Mouse (Mus musculus) adrenal gland (tissue): ENCODE results near the gene Tmem63a.
"Not testable (repeated sequence)": the region's sequence is repeated elsewhere in the genome, so short reads cannot be mapped to it uniquely, and the experiment has no call there.

Source experiments
- intact Hi-C: fragments of 180-260 bp; cut with DNase I; formaldehyde crosslinking; loops from one replicate; pipeline ENCODE4 v1.15.1; 2025

Tmem63a gene

DNA sequence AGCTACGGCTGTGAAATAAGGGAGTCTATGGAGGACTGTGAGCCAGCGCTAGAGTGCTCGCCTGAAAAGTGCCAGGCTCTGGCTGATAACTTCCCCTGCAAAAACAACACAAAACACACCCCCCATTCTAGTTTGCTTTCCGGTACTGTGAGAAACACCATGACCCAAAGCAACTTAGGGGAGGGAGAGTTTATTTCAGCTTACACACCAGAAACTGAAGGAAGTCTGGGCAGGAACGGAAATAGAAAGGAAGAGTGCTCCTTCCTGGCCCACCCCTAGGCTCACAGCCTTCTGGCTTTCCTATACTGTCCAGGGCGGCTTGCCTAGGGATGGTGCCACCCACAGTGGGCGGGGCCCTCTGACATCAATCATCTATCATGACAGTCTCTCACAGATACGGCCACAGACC lies 14.8 kb downstream of the Tmem63a start:
- intact Hi-C loops = no loop called here

DNA sequence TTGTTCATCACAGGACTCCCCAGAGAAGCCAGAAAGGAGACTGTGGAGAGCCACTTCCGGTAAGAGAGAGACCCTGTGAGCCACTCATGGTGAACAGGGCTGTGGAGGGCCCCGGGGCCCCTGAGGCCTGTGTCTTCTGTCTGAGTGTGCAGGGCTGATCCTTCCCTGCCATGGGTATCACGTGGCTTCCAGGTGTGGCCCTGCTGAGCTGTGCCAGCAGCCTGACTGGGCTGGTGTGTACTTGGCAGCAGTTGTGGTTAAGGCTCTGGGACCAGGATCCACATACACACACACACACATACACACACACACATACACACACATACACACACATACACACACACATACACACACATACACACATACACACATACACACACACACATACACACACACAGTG lies 15.8 kb downstream of the Tmem63a start:
- intact Hi-C loops = no loop called here

DNA sequence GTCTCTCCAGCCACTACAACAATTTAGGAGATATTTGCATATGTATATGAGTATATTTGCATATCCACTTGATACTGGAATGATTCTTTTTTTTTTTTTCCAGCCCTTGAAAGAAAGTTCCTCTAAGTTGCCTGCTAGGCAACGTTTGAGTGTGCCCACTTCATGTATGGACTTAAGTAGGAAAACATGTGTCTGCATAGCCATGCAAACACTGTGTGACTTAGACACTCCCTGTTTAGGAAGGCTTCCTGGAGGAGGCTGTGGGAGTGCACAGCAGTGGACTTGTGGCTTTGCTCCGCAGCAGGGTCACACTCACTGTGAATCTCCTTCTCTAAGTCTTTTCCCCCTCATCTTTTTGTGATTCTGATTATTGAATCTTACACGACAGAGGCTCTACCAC lies 16.7 kb downstream of the Tmem63a start:
- intact Hi-C loops = no loop called here

DNA sequence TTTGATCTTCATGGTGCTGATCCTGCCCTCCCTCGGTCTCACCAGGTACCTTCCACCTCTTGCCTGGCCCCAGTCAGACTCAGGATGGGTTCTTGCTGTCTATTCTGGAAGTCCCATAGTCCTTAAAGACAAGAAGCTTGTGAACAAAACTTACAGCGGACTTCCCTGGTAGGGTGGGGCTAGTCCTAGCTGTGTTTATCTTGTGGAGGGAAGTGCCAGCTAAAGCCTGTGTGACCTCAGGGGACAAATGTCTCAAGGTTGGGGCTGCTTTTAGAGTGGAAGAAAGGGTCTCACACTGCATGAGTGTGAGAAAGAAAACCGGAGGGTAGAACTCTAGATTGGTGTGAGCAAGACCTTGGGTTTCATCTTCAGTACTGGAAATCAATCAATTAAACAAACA lies 23.6 kb downstream of the Tmem63a start:
- intact Hi-C loops = no loop called here

DNA sequence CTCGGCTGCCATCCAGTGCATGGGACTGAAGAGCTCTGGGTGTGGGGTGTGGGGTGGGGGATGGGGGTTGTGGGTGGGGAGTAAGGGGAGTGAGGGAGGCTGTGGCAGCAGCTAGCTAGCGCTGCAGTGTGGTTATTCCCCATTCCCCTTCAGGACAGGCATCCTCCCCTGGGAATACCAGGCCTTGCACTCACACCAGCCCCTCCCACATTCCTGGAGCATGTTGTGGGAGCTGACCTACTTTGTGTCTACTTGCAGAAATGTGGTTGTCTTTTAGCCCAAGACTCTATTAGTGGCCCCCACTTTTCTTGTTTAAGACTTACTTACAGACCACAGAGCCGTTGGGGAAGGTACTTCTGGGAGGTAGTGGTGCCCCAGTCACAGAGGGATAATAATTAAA lies 24.4 kb downstream of the Tmem63a start:
- intact Hi-C loops = no loop called here

DNA sequence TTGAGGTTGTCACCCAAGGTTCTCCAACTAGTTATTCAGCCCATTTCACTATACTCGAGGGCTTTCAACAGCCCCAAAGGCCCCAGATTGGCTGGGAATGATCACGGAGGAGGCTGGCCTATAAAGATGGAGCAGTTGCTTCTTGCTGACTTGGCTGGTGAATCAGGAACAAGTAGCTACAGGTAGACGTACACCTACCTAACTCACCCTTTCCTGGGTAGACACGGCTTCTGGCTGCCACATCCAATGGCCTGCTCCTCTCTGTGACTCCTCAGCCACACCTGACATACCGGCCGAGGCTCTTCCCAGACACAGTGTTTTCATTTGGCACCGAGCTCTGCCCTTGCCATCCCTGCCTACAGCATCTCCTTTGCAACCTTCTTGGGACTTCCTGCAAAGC lies 25.1 kb downstream of the Tmem63a start:
- intact Hi-C loops = no loop called here

DNA sequence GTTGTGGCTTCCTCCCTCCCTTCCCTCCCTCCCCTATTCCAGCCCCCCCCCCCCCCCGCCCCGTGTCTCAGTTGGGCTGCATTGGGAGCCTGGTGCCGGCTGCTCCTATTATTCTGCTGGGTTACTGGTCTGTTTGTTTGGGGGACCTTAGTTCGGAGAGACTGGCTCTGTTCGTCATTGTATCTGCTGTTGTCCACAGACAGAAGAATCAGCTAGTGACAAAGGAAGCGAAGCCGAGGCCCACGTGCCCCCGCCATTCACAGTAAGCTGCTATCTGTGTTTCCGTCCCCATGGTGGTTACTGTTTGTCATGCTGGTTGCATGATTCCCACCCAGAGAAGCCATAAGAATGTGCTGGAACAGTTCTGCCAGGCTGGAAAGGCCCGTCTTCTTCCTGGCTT lies 30.8 kb downstream of the Tmem63a start:
- intact Hi-C loops = loop anchor here (2.0 kb wide), 1 partner anchor 70 kb away; no protein-coding TSS in a partner anchor

DNA sequence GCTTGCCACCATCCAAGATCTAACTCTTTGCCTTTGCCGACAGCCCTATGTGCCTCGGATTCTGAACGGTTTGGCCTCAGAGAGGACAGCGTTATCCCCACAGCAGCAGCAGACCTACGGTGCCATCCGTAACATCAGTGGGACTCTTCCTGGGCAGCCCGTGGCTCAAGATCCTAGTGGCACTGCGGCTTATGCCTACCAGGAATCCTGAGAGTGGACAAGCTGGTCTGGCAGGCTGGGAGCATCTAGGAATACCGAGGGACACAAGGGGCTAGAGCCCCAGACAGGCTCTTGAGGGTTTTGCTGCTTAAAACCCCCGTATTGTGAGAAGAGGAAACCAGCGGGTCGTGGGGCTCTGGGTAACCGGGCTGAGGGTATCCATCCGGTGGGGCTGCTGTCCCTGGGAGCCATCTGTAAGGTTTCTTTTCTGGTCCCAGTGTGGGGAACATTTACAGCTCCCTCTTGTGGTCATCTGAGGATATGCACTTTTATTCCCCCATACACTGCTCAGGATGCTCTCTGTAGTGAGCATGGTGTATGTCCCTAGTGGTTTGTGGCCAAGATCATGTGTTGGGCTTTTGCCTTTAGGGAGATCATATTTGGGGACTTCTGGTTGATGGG lies 32.1 kb downstream of the Tmem63a start:
- intact Hi-C loops = no loop called here

DNA sequence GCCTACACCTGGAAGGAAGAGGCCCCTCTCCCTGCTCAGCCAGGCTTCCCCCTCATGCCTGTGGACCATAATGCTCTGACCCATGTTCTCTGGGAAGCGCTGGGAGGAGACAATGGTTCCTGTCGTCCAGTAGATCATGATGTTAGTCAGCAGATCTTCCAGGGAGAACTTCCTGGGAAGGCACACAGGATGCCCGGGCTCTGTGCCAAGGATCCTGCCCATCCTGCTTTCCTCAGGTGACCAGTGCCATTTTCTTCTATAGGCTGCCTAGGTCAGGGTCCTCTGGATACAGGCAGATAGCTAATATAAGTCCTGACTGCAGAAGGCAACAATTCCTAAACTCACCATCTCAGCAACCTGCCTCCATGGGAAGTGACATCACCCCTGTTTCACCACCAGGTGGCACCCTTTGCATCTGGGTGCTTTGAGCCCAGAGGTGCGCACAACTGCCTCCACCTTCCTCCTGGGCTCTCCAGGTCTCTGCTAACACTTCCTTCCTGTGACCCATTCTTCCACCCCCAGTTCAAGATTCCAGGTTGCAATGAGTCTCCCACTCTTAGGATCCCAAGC lies 34.1 kb downstream of the Tmem63a start:
- intact Hi-C loops = no loop called here

DNA sequence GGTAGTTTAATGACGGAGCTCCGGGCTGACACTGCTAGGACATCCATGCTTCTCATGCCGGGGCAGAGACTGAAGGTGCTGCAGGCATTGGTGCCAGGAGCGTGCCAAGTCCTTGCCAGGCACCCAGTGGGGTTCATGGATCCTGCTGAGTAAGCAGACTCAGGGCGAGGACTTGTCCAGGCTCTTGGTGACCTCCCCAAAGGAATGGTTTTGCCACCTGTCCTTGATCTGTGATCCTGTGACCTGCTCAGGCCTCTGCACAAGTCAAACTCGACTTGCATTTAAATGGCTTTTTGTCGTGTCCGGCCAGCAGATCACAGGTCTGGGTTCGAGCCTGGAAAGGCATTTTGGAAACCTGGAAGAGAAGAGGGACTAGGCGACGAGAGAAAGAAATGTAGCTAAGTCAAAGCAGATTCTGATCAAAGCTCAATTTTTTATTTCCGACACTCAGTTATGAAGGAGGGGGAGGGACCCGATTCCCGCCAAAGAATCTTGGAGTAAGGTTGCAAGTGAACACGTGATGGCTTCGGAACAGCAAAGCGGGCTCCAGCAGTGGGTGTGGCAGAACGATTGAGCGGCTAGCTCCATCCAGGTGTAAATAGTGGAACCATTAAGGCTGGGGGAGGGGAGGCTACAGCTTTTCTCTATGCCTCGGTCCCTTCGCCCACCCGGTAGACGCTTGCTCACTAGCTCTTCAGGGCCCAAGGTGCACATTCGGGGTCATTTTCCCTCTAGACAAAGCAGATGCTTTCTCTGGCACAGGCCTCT lies 37.5 kb downstream of the Tmem63a start:
- intact Hi-C loops = no loop called here

DNA sequence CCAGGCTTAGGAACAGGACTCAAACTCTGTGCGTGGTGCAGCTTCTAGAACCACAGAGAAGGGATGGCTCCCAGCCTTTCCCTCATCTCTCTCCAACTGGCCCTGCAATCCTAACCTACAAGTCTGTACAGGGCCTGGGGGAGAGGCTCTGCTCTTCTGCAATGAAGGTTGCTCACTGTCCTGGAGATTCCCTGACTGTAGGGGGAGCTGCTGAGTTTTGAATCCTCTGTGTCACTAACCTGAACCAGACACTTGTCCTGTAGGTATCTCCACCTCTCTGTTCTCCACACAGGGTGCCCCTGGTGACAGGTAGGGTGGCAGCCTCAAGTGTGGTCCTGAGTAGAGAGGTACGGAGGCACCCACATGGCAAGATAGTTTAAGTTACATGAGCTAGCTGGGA lies 38.3 kb downstream of the Tmem63a start:
- intact Hi-C loops = no loop called here

DNA sequence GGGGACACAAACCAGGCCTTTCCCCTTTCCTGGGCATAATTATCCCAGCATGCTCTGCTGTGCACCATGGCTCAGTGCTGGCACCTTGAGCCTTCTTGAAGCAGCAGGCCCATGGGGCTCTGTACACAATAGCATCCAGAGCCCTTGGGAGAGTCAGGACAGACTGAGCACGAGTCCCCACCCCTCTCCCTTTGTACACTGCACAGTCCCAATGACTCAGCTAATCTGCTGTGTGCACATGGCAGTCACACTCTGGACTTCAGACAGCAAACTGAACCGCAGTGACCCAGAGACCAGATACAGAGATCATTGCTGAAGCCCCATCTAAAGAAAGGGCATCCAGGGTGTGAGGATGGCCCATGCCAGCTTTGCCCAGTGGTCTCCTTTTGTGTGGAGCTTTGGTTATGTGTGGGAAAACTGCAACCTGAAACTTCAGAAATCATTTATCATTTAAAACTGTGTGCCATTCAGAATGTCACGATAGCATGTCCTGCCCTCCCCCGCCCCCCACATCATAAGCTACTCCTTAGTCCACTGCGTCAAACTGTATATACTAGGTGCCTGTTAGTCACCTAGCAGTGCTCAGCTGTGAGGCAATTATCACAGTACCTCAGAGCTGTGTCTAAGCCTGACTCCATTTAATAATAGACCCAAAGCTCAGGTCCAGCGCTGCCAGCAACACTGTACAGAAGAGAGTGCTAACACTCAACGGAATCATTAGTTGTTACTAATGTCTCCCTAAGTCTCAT lies 39.3 kb downstream of the Tmem63a start:
- intact Hi-C loops = not testable (repeated sequence)

DNA sequence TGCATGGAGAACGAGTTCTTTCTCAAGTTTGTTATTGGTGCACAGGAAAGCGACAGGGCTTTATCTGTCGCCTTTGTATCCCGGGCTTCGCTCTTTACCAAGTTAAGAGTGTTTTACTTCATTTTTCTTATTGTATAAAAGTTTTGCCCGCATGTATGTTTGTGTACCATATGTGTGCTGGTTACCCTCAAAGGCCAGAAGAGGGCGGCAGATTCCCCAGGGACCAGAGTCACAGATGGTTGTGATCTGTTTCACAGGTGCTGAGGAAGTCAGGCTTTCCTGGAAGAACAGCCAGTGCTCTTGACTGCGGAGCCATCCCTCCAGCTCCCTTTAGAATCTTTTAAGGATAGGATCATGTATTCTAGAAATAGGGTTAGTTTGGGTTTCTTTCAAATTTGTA lies 44.6 kb downstream of the Tmem63a start:
- intact Hi-C loops = no loop called here

DNA sequence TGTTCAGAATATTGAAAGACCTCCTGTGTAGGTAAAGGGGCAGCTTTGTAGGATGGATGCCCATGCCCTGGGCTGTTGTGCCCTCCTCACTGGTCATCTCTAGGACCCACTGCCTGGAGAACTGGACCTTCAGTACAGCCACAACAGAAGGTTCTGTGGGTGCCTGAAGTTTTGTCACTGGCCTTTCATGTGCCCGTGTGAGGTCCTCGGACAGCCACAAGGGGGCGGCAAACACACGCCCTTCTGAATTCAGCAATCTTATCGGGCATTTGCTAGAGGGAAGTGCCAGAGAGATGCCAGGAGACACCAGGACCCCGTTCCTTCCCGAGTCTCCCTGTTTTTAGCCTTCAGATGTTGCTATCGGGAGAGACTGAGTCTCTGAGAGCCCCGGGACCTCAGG lies 45.6 kb downstream of the Tmem63a start:
- intact Hi-C loops = no loop called here

DNA sequence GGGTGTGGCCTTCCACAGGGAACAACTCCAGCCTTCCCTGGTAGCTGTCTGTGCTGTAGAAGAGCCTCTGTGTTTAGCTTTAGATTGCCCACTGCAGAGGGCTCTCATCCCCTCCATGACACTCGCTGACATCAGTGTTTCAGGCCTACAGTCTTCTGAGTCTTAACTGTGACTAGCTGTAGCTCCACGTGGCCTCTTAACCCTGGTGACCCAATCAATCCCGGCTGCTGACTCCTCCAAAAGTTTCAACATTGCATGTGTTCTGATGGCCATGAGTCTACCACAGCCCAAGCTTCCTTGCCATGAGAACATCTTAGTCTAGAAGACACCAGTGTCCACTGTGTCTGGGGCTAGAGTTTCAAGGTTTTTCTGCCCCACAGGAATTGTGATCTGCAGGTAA lies 48.5 kb downstream of the Tmem63a start:
- intact Hi-C loops = no loop called here

DNA sequence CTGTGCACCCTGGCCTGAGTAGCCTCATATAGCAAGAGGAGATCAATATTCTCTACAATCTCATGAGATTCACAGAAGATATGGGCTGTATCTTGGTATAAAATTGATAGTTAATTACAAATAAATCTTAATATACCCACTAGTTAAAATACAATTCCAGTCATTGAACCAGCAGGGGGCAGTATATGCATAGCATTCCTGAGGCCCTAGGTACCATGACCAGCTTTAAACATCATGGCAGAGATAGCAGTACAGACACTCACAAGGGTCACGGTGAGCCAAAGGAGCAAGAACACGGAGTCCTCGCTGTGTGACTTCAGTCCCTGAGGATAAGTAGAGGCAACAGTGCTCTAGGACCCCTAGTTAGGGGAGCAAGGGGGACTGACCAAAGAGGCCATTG lies 50.0 kb downstream of the Tmem63a start:
- intact Hi-C loops = loop anchor here (1.0 kb wide), 1 partner anchor 47 kb away; no protein-coding TSS in a partner anchor

DNA sequence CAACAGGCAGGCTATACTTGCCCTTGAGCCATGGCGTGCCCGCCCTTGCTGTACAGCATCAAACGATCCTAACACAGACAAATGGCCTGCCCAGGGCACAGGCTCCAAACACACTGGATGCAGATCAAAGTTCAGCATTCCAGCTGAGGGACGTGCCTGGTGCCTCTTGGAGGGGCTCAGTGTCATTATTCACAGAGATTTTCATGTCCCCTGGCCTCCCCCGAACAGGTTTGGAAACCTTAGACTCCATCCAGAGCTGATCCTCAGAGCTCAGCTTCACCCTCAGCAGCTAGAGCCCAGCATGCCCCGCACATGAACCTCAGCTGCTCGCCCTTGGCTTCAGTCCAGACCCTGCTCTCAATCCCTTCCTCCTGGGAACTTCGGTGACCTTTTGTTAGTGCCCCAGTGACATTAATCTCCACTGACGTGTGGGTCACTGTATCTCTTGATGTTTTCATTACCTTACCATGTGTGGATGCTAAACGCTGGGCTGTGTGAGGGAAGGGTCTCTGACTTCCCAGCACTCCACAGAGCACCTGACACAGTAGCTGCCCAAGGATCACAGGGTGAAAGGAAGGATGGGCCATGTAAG lies 58.5 kb downstream of the Tmem63a start:
- intact Hi-C loops = no loop called here

DNA sequence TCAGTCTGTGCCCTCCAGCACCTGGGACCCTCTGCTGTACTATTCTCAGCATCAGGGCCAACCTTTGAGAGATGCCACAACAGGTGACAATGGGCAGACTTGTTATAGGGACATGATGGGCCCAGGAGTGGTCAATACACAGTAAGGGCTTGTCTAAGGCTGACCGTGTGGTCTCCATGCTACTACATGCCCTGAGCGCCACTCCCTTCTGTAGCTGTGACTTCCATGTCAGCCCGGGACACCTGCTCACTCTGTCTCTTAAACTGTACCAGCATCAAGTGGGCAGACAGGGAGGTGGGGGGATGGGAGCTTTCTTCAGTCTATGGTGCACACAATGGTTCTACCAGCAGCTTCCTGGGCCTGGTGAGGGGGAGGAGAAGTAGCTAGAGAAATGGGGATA lies 59.1 kb downstream of the Tmem63a start:
- intact Hi-C loops = no loop called here

DNA sequence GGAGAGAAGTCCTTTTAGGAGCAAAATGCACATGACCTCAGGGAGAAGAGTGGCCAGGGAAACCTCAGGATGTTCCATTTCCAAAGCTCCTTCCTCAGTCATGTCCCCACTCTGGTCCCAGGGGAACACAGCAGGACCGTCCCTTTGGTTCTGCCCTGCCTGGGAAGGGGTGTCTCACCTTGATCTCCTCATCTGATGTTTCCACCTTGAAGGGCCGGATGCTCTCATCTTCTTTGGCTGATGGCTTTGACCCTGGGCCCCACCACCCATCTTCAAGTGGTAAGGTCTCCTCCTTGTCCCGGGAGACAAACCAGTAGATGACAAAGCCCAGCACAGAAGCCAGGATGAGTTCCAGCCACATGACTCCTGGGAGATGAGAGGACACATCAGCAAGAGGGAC lies 59.5 kb downstream of the Tmem63a start:
- intact Hi-C loops = no loop called here

DNA sequence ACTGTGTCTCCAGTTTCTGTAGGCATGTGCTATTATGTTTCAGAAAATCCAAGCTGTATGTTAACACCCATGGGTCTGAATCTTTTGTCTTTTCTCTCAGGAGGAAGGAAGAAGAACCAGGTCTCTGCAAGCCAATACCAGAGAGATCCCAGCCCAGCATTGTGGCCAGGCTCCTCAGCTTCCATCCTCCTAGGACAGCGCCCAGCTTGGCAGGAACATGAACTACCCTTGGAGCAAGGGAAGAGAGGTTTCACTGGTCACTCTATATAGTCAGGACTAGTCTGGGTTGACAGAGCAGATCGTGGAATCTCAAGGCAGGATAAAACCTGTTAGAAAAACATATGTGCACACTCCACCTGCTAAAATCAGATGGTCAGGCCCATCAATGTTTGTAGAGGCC lies 61.6 kb downstream of the Tmem63a start:
- intact Hi-C loops = no loop called here

DNA sequence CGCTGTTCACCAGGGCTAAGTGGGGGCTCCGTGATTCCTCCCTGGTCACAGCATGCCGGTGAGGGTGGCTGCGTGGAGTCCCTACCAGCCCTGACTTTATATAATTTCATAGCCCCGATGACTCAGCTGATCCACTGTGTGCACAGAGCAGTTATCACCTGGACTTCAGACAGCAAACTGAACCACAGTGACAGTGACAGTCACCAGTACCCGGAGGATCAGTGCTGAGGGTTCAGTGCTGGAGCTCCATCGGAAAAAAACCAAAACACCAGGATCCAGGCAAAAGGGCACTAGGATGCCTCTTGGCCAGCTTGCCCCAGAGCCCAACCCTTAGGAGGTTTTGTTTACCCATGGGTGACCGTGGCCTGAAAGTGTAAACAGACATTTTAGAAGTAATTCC lies 63.2 kb downstream of the Tmem63a start:
- intact Hi-C loops = no loop called here

DNA sequence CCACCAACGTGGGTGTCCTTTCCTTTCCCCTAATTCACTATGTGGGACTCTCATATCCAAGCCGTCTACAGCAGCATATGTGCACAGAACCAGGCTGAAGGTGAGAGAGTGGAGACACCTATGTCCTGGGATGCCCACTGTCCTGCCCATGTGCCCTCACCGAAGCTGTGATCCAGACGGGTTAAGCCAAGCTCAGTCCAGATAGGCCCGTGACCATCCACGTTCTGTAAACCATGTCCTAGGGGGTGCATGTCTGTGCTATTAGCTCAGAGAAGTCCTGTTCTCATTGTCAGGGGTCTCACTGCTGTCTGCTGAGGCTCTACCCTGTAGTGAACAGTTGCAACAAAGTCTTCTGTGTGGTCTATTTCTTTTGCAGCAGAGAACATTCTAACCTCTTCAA lies 65.7 kb downstream of the Tmem63a start:
- intact Hi-C loops = no loop called here
